Mouse (Mus musculus) testis, postnatal 14 days (tissue): Measurements from ENCODE around the gene Scyl1.
"Not testable (repeated sequence)": the region's sequence is repeated elsewhere in the genome, so short reads cannot be mapped to it uniquely, and the experiment has no call there.

ENCODE experiments used
- DNase-seq: peaks from one replicate; pipeline ENCODE4 v3.0.0; 2021; ENCODE audit warnings: low spot score

The Scyl1 gene

GRCm38 (mm10) chr19:5770925-5771860 is at the start of gene Scyl1:
TSS of gene Scyl1 (minus strand) at chr19:5771419.
- DNase-seq: peak; percentile 91

DNA sequence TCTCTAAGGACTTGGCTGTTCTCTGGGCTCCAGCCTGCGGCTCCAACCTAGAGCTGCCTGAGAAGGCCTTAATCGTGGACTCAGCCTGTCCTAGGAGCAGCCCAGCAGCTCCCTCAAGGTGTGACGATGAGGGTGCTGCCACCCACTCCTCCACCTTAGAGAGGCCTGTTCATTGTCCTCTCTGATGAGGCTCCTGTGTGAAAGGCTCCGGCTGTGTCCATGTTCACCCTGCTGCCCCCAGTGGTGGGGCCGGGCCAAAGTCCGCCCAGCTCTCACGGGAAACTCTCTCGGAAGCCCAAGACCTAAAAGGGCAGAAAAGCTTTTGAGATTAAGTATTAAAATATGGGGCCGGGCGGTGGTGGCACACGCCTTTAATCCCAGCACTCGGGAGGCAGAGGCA is 48.3 kb upstream of the Scyl1 start:
- DNase-seq: no peak

GRCm38 (mm10) chr19:5818590-5818977 is 47.4 kb upstream of the Scyl1 start:
- DNase-seq: no peak

- DNase-seq: peak; percentile 71
Measured at GRCm38 (mm10) chr19:5817703-5818589, 46.7 kb upstream of the Scyl1 start.

DNA sequence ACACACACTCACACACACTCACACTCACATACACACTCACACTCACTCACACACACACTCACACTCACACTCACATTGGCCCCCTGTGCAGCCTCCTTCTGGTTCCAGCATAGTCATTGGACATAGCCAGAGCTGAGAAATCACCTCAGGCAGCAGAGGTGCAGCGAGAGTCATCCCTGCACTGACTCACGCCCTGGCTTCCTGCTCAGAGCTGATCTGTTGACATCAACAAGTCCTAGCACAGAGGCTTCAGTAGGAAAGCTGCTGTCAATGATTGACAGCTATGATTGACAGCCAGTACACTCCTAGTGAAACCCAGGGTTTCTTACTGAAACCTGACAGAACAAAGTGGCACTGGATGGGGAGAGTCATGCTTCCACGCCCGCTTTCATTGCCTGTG is 44.7 kb upstream of the Scyl1 start:
- no peak for DNase-seq

DNA sequence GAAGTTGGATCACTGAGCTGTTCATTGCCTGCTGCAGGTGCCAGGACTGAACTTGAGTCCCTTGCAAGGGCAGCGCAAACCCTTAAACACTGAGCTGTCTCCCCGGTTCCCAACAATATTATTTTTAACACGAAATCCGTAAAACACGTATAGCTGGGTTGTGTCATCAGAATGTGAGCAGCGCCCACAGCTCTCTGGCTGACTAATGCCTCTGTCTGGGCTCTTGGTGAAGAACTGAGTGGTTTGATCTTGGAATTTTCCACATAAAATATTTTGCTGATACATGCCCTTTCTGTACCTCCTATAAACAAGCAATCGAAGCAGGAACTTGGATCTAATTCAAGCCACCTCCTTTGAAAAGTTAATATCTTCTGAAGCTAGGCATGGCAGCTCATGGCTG is 43.8 kb upstream of the Scyl1 start:
- DNase-seq: no peak

GRCm38 (mm10) chr19:5814048-5814447 is 42.8 kb upstream of the Scyl1 start:
- DNase-seq: not testable (repeated sequence)

DNA sequence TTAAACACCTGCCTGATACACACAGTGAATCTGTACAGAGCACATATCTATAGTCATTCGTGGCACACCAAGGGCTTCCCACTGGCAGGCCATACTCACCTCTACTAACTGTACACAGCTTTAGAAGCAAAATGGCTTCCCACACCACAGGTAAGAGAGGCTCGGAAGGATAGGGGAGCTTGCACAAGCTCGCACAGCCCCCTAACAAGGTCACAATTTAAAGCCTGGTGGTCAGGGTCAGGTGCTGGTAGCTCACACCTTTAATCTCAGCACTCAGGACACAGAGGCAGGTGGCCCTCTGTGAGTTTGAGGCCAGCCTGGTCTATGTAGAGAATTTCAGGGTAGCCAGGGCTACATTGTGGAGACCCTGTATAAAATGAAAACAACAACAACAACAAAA is 42.3 kb upstream of the Scyl1 start:
- DNase-seq: no peak

DNA sequence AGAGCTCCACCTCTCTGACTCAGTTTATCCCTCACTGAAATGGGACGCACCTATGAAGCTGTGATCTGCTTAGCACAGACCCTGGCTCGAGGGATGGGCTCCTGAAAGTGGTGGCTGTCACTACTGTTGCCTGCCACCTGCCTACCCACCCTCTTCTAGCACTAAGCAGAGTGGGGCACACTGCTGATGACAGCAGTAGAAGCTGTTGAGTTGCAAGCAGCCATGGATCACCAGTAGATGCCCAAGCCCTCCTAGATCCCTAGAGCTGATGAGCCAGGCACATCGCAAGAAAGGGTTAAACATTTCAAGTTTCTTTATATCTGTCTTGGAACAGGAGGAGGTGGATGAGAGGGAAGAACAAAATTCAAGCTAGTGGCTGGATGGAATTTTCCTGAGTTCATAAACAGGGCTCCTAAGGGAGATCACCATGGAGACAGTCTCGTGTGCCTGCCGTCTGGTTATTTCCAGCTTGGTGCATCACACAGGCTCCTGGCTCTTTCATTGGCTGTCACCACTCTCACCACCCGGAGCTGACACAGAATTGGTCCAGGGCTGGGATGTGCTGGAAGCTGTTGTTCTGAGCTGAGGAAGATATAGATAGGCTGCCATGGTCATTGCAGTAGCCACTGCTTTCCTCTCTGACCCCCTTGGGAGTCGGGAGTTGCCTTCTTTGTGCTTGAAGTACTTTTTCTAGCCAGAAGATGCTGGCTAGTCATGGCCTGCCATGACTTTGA is 40.7 kb upstream of the Scyl1 start:
- DNase-seq: peak; percentile 79

DNA sequence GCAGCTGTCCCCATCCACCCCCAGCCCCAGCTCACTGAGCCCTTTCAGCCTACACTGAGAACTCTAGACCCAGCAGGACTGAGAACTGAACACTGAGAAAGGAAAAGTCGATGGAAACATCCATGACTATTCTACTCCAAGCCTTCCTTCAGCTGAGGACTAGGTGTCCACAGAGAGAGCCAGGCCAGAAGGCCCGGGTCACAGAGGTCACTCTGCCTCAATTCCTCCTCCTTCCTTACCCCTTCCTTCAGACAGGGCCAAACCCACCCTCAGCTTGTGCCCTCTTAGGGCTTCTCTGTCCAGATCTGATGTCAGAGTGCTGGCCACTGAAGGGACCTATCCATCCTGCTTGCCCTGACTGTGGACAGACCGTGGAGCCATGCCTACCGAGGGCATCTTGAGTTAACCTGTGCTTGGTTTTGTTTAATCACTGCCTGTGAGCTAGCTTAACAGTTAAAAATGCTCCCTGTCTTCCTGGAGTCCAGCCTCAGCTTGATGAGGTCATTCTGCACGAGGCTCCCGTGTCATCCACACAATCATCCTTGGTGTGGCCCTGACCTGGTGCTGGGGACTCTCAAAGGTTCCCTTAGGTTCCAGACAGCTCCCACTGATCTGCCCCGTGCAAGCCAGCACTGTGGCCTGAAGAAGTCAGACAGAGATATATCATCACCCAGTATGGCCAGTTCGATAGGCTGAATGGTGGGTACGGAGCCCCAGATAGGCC is 39.8 kb upstream of the Scyl1 start:
- DNase-seq: no peak

- DNase-seq: no peak
Measured at GRCm38 (mm10) chr19:5810103-5810839, 39.1 kb upstream of the Scyl1 start.

- DNase-seq: no peak
Measured at GRCm38 (mm10) chr19:5809712-5810089, 38.5 kb upstream of the Scyl1 start.

DNA sequence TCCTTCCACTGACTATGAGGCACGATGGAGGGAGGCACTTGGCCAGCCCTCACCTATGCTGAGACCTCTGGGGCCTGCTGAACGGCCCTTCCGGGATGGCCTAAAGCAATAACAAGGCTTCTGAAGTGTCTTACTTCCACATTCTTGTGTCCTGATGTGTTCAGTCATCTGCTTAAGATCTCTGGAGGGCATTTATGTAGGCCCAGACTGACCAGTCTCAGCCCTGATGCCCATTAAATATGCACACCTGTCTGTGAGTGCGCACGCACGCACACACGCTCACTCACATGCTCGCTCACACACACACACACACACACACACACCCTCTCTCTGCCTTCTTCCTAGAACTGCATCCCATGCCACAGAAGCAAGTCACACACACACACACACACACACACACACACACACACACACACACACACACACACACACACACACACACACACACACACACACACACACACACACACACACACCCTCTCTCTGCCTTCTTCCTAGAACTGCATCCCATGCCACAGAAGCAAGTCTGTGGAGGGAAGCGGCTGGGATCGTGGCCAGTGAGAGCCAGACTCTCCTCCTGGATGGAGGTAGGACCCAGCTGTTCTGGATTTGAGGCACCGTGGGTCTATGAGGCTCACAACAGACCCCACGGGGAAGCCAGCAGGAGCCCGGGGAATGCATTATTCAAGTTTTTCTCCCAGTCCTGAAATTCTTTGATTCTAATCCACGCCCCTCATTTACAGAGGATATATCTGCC is 37.9 kb upstream of the Scyl1 start:
- DNase-seq: no peak

- DNase-seq: no peak
Measured at GRCm38 (mm10) chr19:5807740-5808139, 36.5 kb upstream of the Scyl1 start.

DNA sequence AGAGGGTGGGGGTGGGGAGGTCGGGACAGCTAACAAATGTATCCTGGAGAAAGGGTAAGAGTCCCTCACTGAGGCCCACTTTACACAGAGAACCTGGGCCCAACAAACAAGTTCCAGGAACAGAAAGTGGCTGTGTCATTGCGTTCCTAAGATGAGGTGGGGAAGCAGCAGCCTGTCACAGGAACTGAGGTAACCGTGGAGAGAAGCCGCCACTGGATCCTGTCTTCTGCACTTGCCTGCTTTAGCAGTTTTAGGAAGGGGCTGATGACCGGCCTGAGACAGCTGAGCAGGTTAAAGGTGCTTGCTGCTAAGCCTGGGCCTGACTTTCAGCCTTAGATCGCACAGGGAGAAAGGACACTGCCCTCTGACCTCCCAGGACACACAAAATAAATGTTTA is 35.6 kb upstream of the Scyl1 start:
- DNase-seq: no peak

GRCm38 (mm10) chr19:5806051-5806808 is 35.0 kb upstream of the Scyl1 start:
- DNase-seq: peak; percentile 70

DNA sequence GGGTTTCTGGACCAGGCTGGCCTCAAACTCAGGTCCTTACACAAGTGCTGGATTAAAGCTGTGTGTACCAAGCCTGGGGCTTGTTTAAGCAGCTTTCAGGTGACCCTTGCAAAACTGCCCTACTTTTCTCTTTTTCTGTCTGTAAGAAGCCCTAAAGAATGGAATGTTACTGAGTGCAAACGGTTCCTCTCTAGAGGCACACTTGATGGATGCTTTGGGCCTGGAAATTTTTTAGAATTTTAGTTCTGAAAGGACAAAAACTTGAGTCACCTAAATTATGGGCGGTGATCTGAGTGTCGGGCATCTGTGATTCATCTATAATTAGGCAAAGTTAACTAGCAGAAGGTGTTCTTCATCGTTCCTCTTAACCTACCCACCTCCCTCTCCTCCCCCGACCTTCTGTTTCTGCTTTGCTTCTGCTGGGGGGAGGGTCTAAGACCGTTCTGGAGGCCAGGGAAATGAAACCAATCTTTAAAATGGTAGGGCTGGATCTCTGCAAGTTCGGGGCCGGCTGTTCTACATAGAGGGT is 33.2 kb upstream of the Scyl1 start:
- no peak for DNase-seq

- DNase-seq: no peak
Measured at GRCm38 (mm10) chr19:5803881-5804279, 32.7 kb upstream of the Scyl1 start.
